Mouse (Mus musculus): Measurements from ENCODE around the gene Gabpa.
A peak's percentile ranks its signal among the peaks of the same experiment; 100 is the strongest.

Gabpa gene

DNA sequence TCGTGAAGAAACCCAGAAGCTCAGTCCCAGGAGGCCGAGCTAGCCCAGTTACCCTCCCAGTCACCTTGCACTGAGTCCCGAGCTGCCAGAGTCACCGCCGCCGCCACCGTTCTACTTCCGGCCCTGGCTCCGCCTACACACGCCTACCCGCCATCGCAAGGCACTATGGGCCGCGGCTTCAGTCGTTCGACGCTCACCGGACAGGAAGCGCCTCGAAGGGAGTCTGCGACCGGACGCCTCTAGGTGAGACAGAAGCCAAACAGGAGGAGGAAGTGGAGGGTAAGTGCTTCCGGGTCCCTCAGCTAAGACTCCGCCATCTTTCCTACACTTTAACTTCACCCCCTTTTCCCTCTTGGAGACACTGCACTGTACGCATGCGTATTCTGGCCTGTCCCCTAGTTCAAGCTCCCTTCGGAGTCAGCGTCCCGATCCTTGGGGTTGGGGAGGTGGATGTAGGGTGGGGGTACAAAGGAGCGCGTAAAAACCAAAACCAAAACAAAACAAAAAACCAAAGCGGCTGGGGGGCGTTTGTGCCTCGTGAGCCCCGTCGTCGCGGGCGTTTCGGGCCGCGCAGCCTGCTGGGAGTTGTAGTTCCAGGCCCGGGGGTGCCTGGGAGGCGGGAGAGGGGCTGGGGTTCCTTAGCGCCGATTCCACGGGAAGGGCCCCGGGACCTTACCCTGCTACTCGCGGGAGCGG lies at the start of gene Gabpa:
TSS of gene Gabpa (plus strand) at position 181 of the 696 bp plus-strand sequence.
- DNase-seq (ENCODE audit: low spot score): peak; percentile 69

DNA sequence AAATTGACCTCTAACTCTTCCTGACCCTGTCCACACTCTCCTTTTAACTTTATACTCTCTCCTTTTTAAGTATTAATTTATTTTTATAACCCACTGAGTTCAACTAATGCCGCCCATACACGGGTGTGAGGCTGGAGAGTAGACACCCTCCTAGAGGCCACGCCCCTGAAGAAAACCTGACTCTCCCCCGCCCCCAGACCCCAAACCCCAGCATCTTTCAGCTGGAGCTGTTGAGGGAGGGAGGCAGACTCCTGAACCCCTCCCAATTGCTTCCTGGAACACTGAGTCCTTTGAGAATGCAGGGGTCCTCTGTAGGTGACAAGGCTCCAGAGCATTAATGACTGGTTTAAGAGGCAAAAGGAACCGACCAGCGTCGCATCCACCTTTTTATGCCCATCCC lies 49.8 kb upstream of the Gabpa start:
- no peak for DNase-seq (ENCODE audit: low spot score)

DNA sequence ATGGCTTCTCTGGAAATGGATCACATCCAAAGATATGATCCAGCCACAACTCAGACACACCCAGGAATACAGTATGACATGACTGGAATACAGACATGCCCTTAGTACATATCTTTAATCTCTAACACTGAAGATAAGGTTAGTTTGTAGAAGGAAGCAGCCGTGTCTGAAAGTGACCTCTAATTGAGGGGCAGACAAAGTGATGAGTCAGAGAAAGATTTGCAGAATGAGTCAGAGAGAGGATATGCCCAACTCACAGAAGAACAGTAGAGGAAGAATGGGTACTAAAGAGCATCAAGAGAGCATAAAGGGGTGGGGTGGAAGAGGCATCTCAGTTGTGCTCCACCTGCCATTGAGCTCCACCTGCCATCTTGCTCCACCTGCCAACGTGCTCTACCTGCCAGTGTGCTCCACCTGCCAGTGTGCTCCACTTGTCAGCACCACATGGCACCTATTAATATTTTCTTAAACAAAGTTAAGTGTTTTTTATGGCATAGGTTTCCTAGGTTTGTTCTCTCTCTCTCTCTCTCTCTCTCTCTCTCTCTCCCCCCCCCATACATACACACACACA lies 44.0 kb upstream of the Gabpa start:
- DNase-seq (ENCODE audit: low spot score): no peak

DNA sequence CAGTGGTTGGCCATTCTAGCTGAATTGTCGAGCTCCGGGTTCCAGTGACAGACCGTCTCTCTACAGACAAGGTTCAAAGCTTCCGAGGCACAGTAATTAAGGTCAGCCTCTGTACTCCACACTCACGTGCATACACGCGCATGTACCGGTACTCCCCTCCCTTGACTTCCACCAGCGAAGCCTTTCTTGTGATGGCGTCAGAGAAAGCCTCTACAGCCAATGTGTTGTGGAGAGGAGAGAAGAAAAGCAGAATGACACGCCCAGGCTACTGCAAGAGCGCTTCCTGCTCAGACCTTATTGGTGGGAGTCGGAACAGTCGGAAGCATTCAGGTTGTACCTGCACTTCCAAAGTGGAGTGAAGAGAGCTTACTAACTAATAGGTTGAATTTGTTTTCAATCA lies 41.3 kb upstream of the Gabpa start:
- no peak for DNase-seq (ENCODE audit: low spot score)

DNA sequence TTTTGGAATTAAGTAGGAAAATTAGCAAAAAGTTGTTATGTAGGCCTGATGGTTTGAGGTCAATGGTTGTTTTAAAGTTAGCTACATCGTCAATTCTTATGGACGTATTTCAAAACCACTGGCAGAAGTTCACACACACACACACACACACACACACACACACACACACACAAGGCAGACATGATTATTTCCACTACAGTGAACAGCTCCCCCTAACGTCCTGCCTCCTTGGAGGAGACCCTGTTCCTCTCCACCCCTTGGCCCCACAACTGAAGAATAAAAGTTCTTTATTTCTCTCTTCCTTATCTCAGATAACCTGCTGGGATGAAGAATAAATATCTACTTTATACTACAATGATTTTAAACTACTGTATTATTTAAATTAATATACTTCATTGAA lies 39.4 kb upstream of the Gabpa start:
- DNase-seq (ENCODE audit: low spot score): no peak

DNA sequence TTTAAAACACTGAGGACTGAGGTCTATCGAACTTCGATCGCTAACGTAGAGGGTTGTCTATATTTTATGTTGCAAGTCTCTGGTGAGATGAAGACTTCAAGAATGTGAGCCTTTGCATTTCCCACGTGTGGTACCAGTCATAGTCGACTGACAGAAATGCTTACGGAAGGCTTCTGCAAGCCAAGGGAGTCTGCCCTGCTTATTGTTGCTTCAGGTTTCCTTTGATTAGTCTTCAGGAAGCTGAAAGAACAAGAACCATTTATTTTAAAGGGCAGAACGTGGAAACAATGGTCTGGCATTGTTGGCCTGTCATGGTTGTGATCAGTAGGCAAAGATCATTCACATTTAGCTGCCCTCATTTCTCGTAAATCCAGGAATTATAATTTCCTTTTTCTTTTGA lies 38.0 kb upstream of the Gabpa start:
- DNase-seq (ENCODE audit: low spot score): no peak

DNA sequence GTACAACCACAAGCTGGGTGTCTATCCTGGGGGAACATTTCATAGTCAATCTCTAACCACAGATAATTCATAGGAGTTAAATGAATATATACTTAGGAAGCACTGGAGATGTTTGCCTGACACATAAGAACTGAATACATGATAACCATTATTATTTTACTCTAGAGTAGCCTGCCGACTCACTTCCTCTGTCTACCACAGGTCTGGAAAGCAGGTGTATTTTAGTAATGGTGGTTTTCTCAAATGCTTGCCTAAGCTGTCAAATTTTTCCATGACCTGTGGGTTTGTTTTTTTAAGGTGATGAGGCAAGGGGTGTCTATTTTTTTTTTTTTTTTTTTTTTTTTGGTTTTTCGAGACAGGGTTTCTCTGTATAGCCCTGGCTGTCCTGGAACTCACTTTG lies 34.7 kb upstream of the Gabpa start:
- DNase-seq (ENCODE audit: low spot score): no peak

DNA sequence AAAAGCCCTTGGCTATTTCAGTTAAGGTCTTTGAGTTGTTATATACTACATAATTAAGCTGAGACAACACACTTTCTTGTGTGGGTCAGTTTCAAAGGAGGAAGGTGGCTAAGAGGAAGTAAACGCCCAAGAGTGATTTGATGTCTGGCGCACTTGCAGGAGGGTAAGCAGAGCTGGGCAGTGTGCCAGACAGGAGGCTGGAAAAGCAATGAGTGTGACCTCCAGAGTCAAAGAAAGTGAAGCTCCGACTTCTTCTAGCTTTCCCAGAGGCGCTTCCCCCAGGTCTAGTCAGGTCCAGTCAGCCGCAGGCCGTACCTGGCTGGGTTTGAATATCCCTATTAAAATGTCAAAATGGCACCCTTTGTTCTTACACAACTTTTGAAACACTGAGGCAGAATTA lies 32.5 kb upstream of the Gabpa start:
- DNase-seq (ENCODE audit: low spot score): no peak

DNA sequence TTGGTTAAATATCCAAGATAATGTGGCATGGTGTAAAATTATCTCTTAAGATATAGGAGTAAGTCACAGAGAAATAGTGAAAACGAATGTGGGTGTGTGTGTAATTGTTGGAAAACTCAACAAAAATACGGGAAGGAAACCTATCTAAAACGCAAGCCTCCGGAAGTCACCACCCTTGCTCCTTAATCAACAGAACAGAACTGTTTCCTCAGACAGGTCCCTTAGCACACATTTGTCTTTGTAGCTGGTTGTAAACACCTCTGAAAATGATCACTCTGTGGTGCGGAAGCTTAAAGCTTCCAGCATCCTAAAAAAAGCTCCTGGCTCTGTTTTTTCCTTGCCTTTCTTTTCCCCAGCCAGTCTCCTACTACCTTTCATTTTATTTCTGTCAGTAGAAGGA lies 29.9 kb upstream of the Gabpa start:
- no peak for DNase-seq (ENCODE audit: low spot score)

DNA sequence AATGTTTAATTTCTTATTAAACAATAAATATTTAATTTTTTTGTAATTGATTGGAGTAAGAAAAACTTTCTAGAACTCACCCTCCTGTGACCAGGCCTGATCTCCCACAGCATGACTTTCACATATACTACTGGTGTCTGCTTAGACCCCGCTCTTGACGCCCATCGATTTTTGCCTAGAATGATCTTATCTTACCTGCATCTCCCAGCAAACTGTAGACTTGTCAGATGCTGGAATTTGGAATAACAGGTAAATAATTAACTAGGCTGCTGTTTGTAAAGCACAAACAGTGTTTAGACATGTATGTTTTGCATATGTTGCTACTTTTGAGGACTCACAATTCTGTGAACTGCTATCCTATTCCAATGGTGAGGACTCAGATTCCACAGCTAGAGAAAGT lies 28.6 kb upstream of the Gabpa start:
- DNase-seq (ENCODE audit: low spot score): no peak

DNA sequence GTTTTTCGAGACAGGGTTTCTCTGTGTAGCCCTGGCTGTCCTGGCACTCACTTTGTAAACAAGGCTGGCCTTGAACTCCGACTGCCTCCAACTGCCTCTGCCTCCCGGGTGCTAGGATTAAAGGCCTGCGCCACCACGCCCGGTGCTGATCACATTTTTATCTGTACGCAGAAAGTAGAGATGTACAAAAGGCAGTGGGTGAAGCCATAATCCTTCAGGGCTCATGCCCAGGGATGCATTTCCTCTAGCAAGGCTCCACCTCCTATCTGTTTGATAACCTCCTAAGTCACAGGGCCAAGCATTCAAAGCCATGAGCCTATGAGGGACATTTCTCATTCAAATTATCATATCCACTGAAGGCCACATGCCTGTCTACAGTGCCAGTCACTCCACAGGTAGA lies 26.9 kb upstream of the Gabpa start:
- DNase-seq (ENCODE audit: low spot score): no peak

DNA sequence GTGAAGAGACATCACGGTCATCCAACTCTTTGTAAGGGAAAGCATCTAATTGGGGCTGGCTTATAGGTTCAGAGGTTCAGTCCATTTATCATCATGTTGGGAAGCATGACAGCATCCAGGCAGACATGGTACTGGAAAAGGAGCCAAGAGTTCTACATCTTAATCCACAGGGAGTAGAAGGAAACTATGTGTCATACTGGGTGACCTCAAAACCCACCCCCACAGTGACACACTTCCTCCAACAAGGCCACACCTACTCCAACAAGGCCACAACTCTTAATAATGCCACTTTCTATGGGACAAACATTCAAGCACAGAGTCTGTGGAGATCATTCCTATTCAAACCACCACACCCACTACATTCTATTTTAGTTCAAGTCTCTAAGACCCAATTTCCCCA lies 24.5 kb upstream of the Gabpa start:
- no peak for DNase-seq (ENCODE audit: low spot score)

DNA sequence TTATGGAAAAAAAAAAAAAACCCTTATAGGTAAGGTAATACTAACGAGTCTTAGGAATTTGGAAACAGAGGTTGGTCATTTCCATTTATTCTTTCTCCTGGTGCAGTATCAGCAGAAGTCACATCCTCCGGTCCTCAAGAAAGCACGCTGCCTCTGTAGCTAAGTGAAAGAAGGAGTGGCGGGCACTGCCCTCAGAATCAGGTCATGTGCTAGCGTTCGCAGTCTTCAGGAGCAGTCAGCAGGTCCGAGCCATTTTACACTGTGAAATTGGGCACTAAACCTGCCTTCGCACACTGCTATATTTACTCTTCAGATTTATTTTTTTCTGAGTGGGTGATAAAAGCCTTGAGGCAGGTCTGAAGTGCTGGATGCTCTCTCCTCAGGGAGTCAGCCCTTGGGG lies 20.9 kb upstream of the Gabpa start:
- DNase-seq (ENCODE audit: low spot score): no peak

DNA sequence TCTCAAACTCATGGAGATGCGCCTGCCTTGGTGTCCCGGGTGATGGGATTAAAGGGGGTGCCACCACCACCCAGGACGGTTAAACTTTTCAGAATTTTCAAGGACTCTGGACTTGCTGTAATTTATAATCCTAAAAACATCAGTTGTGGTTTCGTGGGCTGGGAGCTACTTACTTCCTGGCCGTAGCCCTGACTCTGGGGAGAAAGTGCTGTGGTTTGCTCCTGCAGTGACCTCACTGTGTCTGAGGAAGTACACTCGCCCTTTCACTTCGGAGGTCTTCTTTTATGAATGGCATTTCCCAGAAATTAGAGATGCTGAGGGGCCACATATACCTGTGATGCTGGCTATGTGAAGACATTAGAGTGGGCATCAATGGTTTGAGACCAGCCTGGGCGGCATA lies 20.2 kb upstream of the Gabpa start:
- DNase-seq (ENCODE audit: low spot score): no peak

DNA sequence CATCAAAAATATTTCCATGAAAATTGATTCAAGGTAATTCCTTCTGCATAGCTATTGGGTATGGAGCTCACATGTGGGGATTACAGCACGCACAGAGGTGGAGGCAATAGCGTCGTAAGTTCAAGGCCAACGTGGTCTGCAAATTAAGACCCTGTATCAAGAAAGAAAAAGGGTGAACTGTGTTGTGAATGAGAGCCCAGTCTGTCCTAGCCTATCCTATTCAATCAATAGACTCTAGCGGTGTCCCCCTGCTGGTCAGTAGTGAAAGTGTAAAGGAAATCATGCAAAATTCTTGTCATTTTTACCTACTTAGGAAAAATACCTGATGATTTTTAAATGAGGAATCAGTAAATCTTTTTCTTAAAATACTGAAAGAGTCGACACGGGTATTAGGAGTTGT lies 17.3 kb upstream of the Gabpa start:
- no peak for DNase-seq (ENCODE audit: low spot score)

DNA sequence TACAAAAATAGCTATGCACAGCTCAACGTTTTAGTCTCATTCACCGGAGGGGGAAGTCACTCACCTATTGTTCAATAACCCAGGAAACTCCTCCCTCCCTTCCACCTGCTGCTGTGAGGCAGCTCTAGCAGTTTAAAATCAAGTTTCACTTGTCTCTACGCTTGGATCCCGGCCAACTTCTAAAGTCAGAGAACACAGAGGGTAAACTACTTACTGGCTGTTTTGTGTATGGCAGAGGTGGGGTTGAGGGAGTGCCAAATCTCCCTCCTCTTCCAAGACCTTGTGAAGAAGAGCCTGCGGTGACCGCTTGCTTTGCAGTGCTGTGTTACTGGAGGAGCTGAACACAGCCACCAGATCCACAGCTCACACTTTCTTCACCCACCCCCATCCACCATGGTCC lies 9.7 kb upstream of the Gabpa start:
- DNase-seq (ENCODE audit: low spot score): no peak

DNA sequence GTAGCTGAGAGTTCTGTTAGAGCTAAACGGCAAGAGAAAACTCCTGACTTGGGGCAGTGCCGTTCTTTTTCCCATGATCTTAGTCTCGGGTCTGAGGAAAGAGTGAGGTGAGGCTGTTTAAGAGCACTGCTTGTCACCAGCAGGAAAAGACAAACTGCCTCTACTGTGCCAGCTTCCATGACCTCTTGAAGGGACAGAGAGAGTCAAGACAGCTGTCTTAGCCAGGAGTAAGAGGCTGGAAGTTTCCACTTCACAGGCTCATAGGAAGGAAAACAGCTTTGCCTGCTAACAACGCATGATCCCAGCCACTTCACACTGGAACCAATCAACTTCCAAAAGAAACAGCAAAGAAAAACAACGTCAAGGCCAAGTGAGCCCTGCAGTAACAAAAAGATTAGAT lies 3.0 kb upstream of the Gabpa start:
- DNase-seq (ENCODE audit: low spot score): no peak

DNA sequence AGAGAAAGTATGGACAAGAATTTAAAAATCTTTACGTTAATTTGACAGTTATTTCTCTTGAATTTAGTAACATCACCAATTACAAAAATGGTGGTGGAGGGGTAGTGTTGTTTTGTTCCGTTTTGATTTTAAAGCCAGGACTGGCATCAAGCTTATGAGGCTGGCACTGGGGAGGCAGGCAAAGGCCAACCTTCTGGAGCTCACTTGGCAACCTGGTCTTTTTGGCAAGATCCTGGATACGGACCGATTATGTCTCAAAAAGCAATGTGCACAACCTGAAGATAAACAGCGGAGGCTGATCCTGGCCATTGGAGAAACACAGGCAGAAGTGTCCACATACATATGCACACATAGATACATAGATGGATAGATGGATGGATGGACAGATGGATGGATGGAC lies 2.0 kb upstream of the Gabpa start:
- no peak for DNase-seq (ENCODE audit: low spot score)

DNA sequence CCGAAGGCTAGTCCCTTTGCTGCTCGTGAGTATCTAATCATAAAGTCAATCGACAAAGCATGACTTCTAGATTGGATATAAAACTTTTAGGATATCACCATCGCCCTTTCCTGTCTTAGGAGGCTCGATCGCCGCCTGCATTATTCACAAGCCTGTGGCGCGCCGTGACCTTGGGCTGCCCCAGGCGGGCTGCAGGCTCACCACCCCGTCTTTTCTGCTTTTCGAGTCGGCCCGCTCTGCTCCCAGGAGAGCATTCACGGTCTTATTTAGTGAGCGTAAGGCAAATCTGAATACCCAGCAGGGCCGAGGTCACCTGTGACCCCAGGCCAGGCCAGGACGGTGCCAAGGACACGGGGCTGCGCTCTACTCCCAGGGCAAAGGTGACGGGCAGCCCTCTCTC lies 381 bp upstream of the Gabpa start:
- DNase-seq (ENCODE audit: low spot score): no peak

DNA sequence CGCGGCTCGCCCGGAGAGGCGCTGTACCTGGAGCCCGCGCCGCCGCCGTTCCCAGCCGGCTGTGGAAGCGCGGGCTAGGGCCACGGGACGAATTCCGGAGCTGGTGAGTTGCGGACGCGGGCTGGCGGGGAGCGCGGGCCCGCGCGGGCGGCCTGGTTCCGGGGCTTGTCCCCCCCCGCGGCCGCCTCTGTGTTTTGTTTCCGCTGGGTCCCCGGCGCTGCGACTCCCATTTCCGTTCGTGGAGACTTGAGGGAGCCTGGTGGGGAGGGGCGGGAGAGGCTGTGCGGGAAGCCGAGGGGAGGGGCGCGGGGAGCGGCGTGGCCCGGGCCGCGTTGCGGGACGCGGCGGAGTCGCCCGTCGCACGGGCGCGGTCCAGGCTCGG lies 707 bp downstream of the Gabpa start, which contains the start of gene Atp5j:
TSS of gene Atp5j (minus strand) at position 185 of the 382 bp plus-strand sequence.
- no peak for DNase-seq (ENCODE audit: low spot score)

DNA sequence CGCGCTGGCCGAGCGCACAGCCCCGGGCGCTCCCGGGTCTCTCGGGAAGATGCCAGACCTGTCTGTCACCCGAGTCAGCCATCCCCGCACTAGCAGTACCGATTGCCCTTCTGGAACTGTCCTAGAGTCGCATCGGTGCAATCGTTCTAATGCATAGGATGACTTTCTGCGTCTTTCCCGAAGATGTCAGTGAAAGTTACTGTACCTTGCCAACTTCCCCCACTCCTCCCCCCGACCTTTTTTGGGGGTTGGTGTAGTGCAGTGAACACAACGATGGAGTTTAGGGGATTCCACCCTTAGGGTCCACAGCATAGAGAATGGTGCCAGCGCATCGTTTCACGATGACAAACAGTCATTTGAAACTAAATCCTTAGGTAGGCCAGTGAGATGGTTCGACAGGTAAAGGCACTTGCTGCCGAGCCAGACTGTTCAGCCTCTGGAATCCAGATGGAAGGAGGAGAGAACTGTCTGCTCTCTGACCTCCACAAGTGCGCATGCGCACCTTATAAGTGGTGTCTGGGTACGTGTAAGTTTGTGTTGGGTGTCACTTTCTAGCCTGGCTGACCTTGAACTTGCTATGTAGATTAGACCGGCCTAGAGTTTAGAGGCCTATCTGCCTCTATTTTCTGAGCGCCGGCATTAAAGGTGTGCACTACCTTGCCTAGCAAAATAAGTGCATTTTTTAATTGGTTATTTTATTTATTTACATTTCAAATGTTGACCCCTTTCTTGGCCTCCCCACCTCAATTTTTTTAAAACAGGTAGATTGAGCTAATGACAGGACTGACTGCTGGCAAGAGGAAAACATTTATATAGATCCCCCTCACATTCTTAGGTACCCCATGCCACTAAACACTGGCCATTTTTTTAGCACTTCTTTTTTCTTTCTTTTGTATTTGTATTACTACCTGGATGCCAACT lies 1.4 kb downstream of the Gabpa start:
- DNase-seq (ENCODE audit: low spot score): peak; percentile 31

DNA sequence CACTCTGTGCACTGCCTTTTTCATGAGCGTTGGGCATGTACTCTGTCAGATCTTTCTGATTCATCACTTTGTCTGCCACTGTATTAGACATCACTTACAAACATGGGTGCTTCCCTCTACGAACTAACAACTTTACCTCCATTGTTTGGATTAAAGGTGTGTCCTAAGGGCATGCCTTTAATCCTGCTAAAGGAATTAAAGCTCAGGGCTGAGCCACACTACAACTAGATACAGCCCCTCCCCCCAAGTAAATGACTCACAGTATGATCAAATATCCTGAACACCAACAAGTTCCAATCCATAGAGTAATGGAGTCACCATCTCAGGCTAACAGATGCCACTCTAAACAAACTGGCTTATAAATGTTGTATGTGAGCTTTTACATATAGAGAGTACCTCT lies 3.9 kb downstream of the Gabpa start:
- DNase-seq (ENCODE audit: low spot score): no peak

DNA sequence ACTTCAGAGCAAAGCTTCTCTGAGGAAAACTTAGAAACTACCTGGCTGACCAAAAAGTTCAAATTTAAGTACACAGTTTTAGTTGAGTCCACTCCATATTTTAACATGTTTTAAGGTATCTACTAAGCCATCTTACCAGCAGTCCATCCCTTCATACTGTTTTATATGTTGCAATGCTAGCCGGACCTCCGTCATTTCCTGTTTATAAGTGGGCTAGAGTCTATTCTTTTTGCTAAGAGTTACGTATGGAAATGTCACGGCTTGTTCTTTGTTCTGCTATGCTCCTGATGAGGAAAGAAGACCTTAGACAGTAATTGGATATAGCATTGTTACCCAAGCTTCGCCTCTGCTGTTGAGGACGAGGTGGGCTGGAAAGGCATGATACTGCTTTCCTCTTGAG lies 18.8 kb downstream of the Gabpa start:
- no peak for DNase-seq (ENCODE audit: low spot score)
